Mouse (Mus musculus): Measurements from ENCODE around the gene Acadvl.
A peak's percentile ranks its signal among the peaks of the same experiment; 100 is the strongest.

The Acadvl gene

DNA sequence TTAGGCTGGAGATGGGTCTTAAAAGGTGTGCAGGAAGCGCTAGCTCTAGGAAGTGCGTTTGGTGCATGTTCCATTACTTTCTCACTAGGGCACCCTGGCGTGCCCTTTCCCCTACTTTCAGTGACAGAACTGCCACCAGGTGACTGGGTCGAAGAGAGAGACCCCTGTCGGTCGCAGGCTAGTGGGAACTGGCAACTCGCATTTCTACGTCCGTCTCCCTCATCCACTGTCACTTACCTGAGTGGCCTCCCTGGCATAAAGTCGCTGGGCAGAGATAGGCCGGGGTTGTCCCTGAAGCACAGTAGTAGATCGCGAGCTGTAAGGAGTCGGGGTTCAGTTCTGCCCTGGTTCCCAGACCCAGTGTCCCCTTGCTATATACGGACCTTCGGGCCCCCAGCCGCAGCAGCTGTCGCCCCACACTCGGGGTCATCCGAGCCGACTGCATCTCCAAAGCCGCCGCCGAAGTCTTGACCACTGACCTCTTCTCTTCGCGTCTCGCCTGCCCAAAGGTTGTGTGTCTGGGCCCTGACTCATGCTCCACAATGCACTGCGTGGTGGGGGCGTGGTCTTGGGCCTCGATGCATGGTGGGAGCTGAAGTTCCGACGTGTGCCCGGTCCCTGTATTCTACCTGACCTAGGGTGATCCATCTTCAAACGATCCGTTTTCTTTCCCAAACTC is at the start of gene Acadvl:
TSS of gene Acadvl (minus strand) at position 532 of the 679 bp plus-strand sequence.
- DNase-seq (ENCODE audit: low spot score in 2 of 2), result peak; percentile 69 to 76

- DNase-seq (ENCODE audit: low spot score in 2 of 2), result no peak
Observed at GRCm38 (mm10) chr11:70063053-70063452, 47.8 kb upstream of the Acadvl start.

DNA sequence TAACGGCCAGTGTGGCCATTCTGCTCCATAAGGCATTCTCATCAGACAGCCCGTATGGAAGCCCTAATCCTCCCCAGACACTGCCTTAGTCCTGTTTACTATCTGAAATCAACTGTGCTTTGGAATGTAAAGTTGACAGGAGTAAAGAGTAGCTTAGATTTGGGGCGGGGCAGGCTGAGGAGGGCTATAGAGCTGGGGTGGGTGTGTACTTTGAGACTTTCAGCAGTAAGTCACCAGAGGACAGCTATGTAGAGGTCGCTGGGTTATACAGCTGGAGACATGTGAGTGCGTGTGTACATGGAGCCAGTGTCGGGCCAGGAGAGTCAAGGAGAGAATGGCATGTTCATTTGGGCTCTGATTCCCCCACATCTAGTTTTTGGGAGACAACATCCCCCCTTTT is 44.7 kb upstream of the Acadvl start:
- DNase-seq (ENCODE audit: low spot score in 2 of 2), result no peak

GRCm38 (mm10) chr11:70057805-70058204 is 42.6 kb upstream of the Acadvl start:
- DNase-seq (ENCODE audit: low spot score in 2 of 2), result no peak

DNA sequence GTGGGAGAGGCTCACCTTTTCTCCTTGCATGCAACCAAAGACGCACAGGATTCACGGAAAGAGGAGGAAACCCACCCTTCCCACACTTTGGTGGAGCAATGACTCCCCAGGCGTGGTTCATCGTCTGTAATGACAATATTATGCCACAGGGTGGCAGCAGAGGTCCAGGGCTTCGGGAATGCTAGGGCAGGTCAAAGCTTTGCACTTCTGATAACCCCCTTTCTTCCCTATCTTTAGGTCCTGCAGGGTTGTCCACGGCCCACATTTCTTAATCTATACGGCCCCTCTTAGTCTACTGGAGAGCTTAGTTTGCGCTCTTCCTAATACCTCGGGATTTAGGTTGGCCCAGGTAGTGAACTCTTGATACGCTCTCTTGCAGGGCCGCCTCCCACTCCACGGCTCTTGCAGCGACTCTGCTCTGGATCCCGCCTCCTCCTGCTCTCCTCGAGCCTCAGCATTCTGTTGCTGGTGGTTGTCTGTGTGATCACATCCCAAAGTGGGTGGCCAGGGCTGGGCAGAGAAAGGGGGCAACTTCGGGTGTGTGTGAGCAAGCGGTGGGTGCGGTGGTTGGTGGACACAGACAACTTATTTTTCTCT is 40.5 kb upstream of the Acadvl start:
- peak; percentile 54 to 75 for DNase-seq (ENCODE audit: low spot score in 2 of 2)

DNA sequence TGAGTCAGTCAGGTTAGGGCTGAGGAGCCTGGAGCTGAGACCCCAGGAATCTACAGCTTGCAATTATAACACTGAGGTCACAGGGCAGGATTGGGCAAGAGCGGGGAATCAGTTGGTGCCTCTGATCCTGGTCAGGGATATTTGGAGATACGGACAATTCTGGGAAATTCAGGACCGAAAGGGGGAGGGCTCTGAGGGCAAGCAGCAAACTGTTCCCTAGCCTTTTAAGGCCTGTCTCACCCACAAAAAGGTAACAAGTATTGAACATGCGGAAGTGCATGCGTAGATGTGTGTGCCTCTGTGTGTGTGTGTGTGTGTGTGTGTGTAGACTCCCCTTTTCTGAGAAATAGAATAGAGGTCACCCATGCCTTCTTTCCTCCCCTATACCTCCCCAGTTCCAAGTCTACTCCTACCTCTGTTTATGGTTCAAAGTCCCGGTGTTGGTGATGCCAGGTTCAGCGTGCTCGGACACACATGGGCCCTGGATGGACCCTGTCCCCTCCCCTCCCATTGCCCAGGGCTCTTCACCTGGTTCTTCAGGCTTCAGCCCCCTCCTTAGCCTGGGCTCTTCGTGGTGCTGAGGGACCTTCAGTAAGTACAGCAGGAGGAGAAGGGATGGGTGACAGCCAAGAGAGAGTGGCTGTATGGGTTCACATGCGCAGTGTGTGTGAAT is 38.8 kb upstream of the Acadvl start, which contains the start of gene Asgr1:
TSS of gene Asgr1 (plus strand) at position 188 of the 673 bp plus-strand sequence.
- DNase-seq (ENCODE audit: low spot score in 2 of 2), result no peak

DNA sequence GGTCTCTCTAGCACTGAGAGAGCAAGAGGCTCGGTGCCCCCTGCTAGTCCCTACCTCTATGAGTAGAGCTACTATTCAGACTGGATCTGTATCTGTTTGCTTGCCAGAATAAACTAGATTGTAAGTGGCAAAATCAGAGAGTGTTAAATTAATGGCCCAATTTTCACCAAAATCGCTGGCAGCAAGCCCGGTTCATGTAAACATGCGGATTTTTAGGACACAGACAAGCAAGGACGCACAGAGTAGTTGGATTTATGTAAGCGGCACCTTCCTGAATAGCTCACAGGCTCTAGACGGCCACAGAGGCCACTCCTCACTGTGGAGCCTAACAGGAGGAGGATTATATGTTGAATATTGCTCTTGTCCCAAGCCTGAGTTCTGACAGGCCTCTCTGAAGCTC is 37.9 kb upstream of the Acadvl start:
- no peak for DNase-seq (ENCODE audit: low spot score in 2 of 2)

- DNase-seq (ENCODE audit: low spot score in 2 of 2), result no peak
Observed at GRCm38 (mm10) chr11:70049816-70050215, 34.6 kb upstream of the Acadvl start.

- DNase-seq (ENCODE audit: low spot score in 2 of 2), result no peak
Observed at GRCm38 (mm10) chr11:70049366-70049765, 34.2 kb upstream of the Acadvl start.

DNA sequence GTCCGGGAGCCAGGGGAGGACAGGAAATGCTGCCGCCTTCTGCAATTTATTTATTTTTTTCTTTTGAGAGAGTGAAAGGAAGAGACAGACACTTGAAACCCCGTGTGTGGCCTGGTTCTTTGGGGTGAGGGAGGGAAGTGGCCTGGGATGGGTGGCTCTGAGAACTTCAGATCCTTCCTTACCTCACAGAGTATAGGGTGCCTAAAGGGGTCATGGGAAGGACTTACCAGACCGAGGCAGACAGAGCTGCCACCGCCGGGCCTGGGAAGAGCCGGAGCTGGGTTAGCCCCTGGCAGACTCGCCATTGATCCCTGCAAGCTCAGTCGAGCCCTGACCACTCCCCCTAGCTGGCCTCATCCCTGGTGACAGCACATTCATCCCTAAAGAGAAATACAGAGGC is 30.2 kb upstream of the Acadvl start:
- DNase-seq (ENCODE audit: low spot score in 2 of 2), result no peak

GRCm38 (mm10) chr11:70043665-70044064 is 28.5 kb upstream of the Acadvl start:
- DNase-seq (ENCODE audit: low spot score in 2 of 2), result no peak

DNA sequence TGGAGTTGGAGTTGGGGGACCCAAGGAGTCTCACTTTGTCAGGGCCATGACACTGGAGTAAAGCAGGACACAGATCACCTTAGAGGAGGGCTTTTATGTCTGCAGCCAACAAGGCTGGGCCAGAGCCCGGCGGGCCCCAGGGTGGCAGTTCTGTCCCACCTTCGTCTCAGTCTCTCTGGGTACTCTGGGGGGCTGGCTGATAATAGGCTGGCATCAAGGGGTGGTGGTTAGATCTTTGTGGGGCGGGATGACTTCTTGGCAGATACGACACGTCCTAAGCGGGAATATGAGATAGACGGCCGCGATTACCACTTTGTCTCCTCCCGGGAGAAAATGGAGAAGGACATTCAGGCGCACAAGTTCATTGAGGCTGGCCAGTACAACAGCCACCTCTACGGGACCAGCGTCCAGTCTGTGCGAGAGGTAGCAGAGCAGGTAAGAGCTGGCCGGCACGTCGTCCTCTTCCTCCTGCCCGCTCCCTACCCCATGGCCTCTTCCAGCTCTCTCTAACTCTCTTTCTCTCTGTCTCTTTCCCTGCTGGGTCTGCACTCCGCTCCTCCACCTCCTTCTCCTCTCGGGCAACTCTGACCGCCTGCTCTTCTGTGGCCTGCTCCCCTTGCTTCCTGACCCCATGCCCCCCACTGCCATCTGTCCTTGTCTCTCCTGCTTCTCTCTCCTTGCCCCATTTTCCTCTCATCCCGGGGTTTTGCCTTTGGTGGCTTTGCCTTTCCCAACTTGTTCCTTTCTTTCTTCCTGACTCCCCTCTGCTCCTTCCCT is 27.3 kb upstream of the Acadvl start:
- DNase-seq (ENCODE audit: low spot score in 2 of 2), result no peak

DNA sequence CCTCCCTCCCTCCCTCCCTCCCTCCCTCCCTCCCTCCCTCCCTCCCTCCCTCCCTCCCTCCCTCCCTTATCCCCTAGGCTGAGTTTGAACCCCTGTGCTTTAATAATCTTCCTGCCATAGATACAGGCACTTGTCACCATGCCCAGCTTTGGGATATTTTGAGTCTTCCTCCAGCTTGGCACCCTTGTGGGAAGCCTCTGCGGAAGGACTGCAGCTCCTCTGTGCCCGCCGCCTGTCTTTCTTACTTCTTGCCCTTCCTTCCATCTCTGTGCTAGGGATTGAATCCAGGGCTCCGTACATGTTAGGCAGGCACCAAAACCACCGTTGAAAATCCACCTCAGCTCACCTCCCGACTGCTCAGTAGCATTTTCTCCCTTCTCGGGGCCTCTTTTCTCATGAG is 25.0 kb upstream of the Acadvl start:
- no peak for DNase-seq (ENCODE audit: low spot score in 2 of 2)

- no peak for DNase-seq (ENCODE audit: low spot score in 2 of 2)
Observed at GRCm38 (mm10) chr11:70039631-70040030, 24.4 kb upstream of the Acadvl start.

- DNase-seq (ENCODE audit: low spot score in 2 of 2), result no peak
Observed at GRCm38 (mm10) chr11:70038174-70038573, 23.0 kb upstream of the Acadvl start.

GRCm38 (mm10) chr11:70031321-70031670 is 16.1 kb upstream of the Acadvl start:
- DNase-seq (ENCODE audit: low spot score in 2 of 2), result no peak

- DNase-seq (ENCODE audit: low spot score in 2 of 2), result no peak
Observed at GRCm38 (mm10) chr11:70030651-70031320, 15.6 kb upstream of the Acadvl start.

GRCm38 (mm10) chr11:70029829-70030550 is 14.8 kb upstream of the Acadvl start:
- no peak for DNase-seq (ENCODE audit: low spot score in 2 of 2)

GRCm38 (mm10) chr11:70029130-70029801 is 14.1 kb upstream of the Acadvl start:
- peak in 1 of 2 experiments; percentile 54 for DNase-seq (ENCODE audit: low spot score in 2 of 2)

DNA sequence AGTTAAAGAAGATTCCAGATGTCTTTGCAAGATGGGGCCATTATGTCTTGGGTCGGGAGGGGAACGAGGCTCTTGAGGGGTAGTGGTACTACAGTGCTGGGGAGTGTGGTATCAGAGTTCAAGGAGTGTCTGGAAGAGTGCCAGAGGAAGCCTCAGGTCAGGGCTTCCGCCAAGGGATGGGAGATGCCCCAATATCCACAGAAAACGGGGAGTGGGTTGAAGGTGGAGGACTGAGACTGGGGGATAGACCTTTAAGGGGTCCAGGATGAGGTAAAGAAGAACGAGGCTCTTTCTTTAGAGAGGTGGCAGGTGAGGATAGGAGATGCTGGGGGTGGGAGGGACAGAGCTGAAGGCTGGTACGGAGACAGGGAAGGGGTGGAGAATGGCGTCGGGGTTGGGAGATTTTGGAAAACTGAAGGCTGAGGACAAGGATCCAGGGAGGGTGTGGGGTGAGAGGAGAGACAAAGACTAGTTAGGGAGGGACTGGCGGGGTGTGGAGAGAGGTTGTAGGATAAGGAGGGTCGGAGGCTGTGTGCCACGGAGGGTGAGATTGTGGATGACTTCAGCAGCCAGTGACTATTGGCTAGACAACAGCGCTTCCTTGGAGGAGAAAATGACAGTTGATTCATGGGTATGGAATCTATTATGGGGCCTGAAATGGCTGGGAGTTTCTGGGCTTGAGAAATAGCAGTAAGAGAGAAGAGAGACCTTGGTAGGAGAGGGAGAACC is 13.4 kb upstream of the Acadvl start:
- DNase-seq (ENCODE audit: low spot score in 2 of 2), result no peak
